Mouse (Mus musculus) CD4-positive helper T cell, adult 2 months (primary cell): ENCODE measurements around the gene Tagln2.

ENCODE experiments used
- DNase-seq: peaks from one replicate; pipeline ENCODE4 v3.0.0-alpha.2; 2012; ENCODE audit warnings: low read depth, missing footprints, low spot score

Tagln2 gene

DNA sequence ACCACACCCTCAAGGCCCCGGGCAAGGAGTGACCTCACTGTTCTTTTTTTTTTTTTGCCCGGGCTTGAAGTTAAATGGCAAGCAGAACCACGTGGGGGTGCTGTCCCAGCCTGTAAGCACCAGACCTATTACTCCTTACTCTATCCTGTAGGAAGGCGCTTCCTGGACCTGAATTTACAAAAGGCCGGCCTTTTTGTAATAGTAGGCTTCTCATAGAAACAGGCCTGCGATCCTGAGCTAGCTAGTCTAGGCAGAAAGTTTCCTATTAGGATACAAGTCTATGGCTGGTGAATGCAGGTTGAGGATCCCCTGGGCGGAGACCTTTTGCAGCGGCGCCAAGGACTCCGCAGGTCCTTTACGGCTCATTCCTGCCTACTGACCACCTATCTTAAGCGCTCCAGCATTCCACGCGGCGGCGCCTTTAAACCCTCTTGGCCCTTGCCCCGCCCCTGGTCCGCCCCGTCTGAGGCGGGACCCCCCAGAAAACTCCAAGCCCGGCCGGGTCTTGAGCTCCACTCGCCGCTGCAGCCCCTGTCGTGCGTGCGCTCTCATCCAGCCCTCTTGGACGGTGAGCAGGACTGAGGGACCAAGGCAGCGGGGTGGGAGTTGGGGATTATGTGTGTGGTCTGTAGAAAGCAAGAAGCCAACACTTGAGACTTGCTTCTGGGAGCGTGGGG lies at the start of gene Tagln2:
TSS of gene Tagln2 (plus strand) at position 283 of the 677 bp plus-strand sequence.
- DNase-seq, result peak; percentile 68

GRCm38 (mm10) chr1:172450226-172450625 lies 49.6 kb upstream of the Tagln2 start:
- DNase-seq, result no peak

DNA sequence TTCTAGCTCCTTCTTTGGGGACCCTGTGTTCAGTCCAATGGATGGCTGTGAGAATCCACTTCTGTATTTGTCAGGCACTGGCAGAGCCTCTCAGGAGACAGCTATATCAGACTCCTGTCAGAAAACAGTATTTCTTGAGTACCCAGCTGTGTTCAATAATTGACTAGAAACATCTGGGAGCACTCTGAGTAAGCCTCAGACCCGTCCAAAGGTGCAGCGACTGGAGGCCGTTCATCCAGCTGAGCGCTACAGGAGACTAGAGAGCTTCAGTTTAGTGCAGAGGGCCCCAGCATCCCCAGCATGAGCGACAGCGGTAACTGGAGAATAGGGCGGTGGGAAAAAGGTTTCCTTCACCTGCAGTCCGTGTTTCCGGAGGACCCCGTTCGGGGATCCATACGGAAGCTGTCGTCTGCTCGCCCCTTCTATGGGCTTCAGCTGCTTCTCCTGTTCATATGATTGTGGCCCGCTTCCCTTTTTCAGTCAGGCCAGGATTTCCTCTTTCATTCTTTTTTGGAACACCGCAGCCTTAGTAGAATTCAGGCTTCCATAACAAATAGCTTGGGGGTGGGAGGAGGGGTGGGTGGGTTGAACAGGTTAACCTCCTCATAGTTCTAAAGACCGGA lies 48.9 kb upstream of the Tagln2 start:
- DNase-seq, result no peak

DNA sequence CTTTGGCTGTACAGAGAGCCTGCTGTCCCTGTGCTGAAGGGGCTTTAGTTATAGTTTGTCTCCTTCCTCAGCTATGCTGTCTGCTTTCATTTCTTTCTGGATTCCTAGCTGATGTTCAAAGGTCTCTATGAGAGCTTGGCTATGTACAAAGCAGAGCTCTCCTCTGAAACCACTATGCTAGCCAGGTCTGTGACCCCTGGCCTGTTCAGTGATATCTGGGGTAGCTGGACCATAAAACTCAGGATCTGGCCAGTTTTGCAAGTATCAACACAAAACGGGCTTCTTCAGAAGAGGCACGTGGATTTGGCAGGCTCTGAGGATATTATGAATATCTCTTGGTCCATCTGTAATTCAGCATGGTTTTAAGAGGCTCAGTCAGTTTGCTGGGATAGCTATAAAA lies 46.9 kb upstream of the Tagln2 start:
- no peak for DNase-seq

GRCm38 (mm10) chr1:172453810-172454209 lies 46.0 kb upstream of the Tagln2 start:
- DNase-seq, result no peak

DNA sequence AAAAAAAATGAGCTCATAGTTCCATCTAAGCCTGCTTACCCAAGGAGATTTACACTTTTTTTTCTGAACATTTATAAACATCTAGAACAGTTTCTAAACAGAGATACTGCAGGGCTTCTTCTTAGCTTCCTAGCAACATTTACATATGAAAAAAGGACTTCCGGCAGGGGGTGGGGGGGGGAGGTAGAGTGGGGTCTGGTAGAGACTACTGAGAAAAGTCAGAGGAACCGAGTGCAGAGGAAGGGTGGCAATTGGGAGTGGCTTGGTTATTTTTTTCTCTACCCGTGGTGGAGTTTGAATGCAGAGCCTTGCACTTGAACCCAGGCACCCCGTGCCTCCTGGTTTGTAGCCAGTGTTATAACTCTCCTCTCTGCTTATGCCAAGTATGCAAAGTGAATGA lies 44.4 kb upstream of the Tagln2 start:
- DNase-seq, result peak; percentile 55

- DNase-seq, result no peak
These were observed 43.7 kb upstream of the Tagln2 start for GRCm38 (mm10) chr1:172456001-172456677.

GRCm38 (mm10) chr1:172457196-172457595 lies 42.7 kb upstream of the Tagln2 start:
- DNase-seq, result no peak

DNA sequence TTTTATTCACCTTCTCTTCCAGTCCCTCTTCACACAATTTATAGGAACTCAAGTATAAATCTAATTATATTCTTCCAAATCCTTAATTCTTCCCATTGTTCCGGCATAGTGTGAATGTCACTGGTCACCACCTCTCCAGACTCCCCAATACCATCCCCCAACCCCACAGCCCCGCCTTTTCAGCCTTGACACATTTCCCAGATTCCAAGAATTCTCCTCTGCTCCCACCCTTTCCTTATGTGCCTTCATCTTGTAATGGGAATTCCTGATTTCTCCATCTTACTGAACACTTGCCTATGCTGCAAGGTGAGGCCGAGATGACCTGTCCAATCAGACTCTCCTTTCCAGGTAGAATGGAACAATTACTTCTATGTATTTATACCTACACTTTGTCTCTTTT lies 41.8 kb upstream of the Tagln2 start:
- no peak for DNase-seq

DNA sequence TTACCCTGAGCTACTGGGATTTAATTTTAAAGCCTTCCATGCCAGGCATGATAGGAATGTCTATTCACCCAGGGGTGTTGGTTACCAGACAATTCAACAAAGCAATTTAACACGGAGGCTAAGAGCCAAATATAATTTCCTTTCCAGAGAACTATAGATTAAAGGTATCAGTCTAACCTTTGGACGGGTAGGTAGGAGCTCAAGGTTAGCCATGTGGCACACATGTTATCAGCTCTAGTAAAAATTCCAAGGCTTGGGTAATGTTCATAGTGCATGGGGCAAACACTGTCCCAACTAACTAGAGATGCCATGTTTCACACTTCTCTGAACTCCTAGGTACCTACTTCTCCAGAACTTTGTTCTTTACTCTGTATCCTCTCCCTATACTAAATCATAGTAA lies 38.2 kb upstream of the Tagln2 start:
- no peak for DNase-seq

GRCm38 (mm10) chr1:172462534-172462933 lies 37.3 kb upstream of the Tagln2 start:
- no peak for DNase-seq

GRCm38 (mm10) chr1:172463387-172464333 lies 36.2 kb upstream of the Tagln2 start:
- DNase-seq, result no peak

- DNase-seq, result no peak
These were observed 31.5 kb upstream of the Tagln2 start for GRCm38 (mm10) chr1:172468301-172468877.

- DNase-seq, result no peak
These were observed 30.5 kb upstream of the Tagln2 start for GRCm38 (mm10) chr1:172469373-172469772.

GRCm38 (mm10) chr1:172469810-172470448 lies 29.9 kb upstream of the Tagln2 start:
- DNase-seq, result no peak

- DNase-seq, result no peak
These were observed 26.9 kb upstream of the Tagln2 start for GRCm38 (mm10) chr1:172472909-172473308.

GRCm38 (mm10) chr1:172474196-172474595 lies 25.7 kb upstream of the Tagln2 start:
- no peak for DNase-seq

GRCm38 (mm10) chr1:172475054-172475741 lies 24.6 kb upstream of the Tagln2 start, which contains the start of gene Slamf9:
Slamf9 (plus strand) TSS chr1:172475358.
- DNase-seq, result no peak

GRCm38 (mm10) chr1:172478020-172478419 lies 21.8 kb upstream of the Tagln2 start:
- no peak for DNase-seq

- no peak for DNase-seq
These were observed 19.5 kb upstream of the Tagln2 start for GRCm38 (mm10) chr1:172480376-172480775.
